ENCODE assay signal across 20 mouse cellular contexts in the genomic region with DNA sequence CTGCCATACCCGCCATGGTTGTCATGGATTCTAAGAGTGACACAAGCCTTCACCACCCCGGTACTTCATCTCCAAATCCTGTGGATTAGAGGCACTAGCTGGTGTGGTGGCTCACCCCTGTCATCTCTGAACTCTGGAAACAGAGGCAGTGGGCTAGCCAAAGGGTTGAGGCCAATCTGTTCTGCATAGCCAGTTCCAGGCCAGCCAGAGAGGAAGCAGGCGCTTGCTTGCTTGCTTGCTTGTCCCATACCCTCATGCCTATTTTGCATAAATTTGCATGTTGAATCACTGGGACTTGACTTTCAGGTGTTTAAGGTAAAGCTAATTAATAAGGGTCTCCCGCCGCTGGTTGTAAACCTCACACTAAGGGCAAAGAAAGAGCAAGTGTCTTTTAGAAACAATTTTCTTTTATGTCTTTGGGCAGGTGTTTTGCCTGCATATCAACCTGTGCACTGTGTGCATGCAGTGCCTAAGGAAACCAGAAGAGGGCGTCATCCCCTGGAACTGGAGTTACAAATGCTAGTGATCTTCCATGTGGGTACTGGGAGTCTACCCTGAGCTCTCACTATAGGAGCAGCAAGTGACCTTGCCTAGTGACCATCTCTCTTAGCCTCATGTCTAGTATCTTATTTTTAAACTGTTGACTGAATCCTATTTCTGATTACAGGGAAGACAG.
DNase-seq lines count a peak whose midpoint lies in the region; ATAC-seq and TF ChIP-seq lines count a peak whose summit lies in the region.
"Had no signal": no experiment of that assay in that cellular context is flagged by ENCODE, and none has a peak within 500 bp of the region (broad histone marks: within the 10 kb centered on the region; RNA-seq: fewer than 3 reads in every experiment).

No protein-coding gene starts in this region.

- no peak for TF ChIP-seq EP300 in ES-Bruce4 (IDR thresholded peaks at IDR 0.05; ENCODE audit: insufficient read depth, low read depth, low read length)

- no peaks in the 10 kb centered on the region for H3K9me3 ChIP-seq in hindbrain, embryonic 13.5 days
- no peaks in the 10 kb centered on the region for H3K9me3 ChIP-seq in hindbrain, embryonic 14.5 days (ENCODE audit: control insufficient read depth, low read length)
- no peaks in the 10 kb centered on the region for H3K9me3 ChIP-seq in liver, embryonic 12.5 days (replicated peaks)
- no peaks in the 10 kb centered on the region for H3K9me3 ChIP-seq in ES-Bruce4 (replicated peaks; ENCODE audit: control insufficient read depth, insufficient read depth, low read length, poor library complexity, severe bottlenecking)
- H3K9me3 ChIP-seq: embryonic facial prominence, embryonic 13.5 days; heart, embryonic 13.5 days; hindbrain, embryonic 10.5 days; midbrain, embryonic 10.5 days had no signal

- intact Hi-C loops in gastrocnemius, postnatal 36 days (cut with DNase I) = no loop called here

- H3K27ac ChIP-seq in hindbrain, embryonic 13.5 days = peak overlapping the region; percentile 67; the same call in 1 of the 2 replicates
- H3K27ac ChIP-seq in hindbrain, embryonic 14.5 days = no peak overlapping the region
- no peak overlapping the region for H3K27ac ChIP-seq in liver, adult 2 months (replicated peaks; ENCODE audit: insufficient read depth, low read depth, low read length)
- no peak overlapping the region for H3K27ac ChIP-seq in liver, embryonic 12.5 days
- peak overlapping the region; percentile 16 for H3K27ac ChIP-seq in ES-Bruce4 (ENCODE audit: insufficient read depth, low read length)
- H3K27ac ChIP-seq: embryonic facial prominence, embryonic 13.5 days; heart, embryonic 13.5 days; midbrain, embryonic 10.5 days had no signal

- no peak for DNase-seq in hindbrain, embryonic 14.5 days (ENCODE audit: low spot score)
- DNase-seq in liver, adult 2 months (ENCODE audit: extremely low read depth, low read depth, low spot score) = no peak
- DNase-seq in ZHBTc4 (ENCODE audit: low read depth, low spot score) = peak; percentile 85
- DNase-seq in gastrocnemius, postnatal 36 days = no peak
- DNase-seq: adrenal gland, postnatal 25 days; cerebellum, adult 9-10 months; kidney, adult 11 months; left cerebral cortex, postnatal 4 days; lung, postnatal 14 days; right cerebral cortex, postnatal 14 days; thymus, postnatal 36 days had no signal

- TF ChIP-seq CTCF in liver, adult 2 months (IDR thresholded peaks at IDR 0.05; ENCODE audit: low read depth, low read length) = peak; percentile 20; the same call in 1 of the 2 replicates
- peak; percentile 44 for TF ChIP-seq CTCF in ES-Bruce4 (IDR thresholded peaks at IDR 0.05; ENCODE audit: low read depth, low read length)

- H3K4me1 ChIP-seq in hindbrain, embryonic 13.5 days (replicated peaks) = peaks cover 18% of the 10 kb centered on the region
- peaks cover 9% of the 10 kb centered on the region for H3K4me1 ChIP-seq in hindbrain, embryonic 14.5 days (replicated peaks; ENCODE audit: control insufficient read depth, insufficient read depth, low read length)
- peaks cover 2% of the 10 kb centered on the region; the same call in 1 of the 2 replicates for H3K4me1 ChIP-seq in liver, adult 2 months (ENCODE audit: control insufficient read depth, insufficient read depth, low read length)
- no peaks in the 10 kb centered on the region for H3K4me1 ChIP-seq in liver, embryonic 12.5 days
- H3K4me1 ChIP-seq in ES-Bruce4 (ENCODE audit: control insufficient read depth, insufficient read depth, low read length) = peaks cover 26% of the 10 kb centered on the region

- H3K4me3 ChIP-seq in hindbrain, embryonic 13.5 days = no peak overlapping the region
- no peak overlapping the region for H3K4me3 ChIP-seq in hindbrain, embryonic 14.5 days (replicated peaks; ENCODE audit: low read length)
- no peak overlapping the region for H3K4me3 ChIP-seq in liver, adult 2 months (ENCODE audit: insufficient read depth, low read depth, low read length)
- H3K4me3 ChIP-seq in liver, embryonic 12.5 days = no peak overlapping the region
- no peak overlapping the region for H3K4me3 ChIP-seq in ES-Bruce4 (ENCODE audit: low read depth, low read length)
- H3K4me3 ChIP-seq: embryonic facial prominence, embryonic 13.5 days; heart, embryonic 13.5 days; hindbrain, embryonic 10.5 days; midbrain, embryonic 10.5 days had no signal

- no peak for ATAC-seq in hindbrain, embryonic 13.5 days (ENCODE audit: low FRiP score)
- ATAC-seq in hindbrain, embryonic 14.5 days (ENCODE audit: low FRiP score) = no peak
- ATAC-seq in liver, embryonic 12.5 days = no peak
- ATAC-seq in granulocyte monocyte progenitor cell, adult 5-6 weeks (replicated peaks; ENCODE audit: poor library complexity, severe bottlenecking) = no peak

- H3K4me2 ChIP-seq in hindbrain, embryonic 13.5 days = no peak overlapping the region
- H3K4me2 ChIP-seq in hindbrain, embryonic 14.5 days (replicated peaks) = no peak overlapping the region
- H3K4me2 ChIP-seq in liver, embryonic 12.5 days = no peak overlapping the region
- H3K4me2 ChIP-seq: embryonic facial prominence, embryonic 13.5 days; heart, embryonic 13.5 days; liver, embryonic 11.5 days had no signal

- no peak overlapping the region for H3K9ac ChIP-seq in hindbrain, embryonic 13.5 days
- no peak overlapping the region for H3K9ac ChIP-seq in hindbrain, embryonic 14.5 days
- H3K9ac ChIP-seq in liver, adult 2 months (ENCODE audit: low read depth, low read length) = no peak overlapping the region
- no peak overlapping the region for H3K9ac ChIP-seq in liver, embryonic 12.5 days
- no peak overlapping the region for H3K9ac ChIP-seq in ES-Bruce4 (ENCODE audit: low read depth, poor library complexity, severe bottlenecking)
- H3K9ac ChIP-seq: embryonic facial prominence, embryonic 13.5 days; heart, embryonic 13.5 days had no signal

- H3K27me3 ChIP-seq in hindbrain, embryonic 13.5 days = 0 out of 2 replicates have a peak, but pooled peaks cover 12% of the 10 kb centered on the region
- no peaks in the 10 kb centered on the region for H3K27me3 ChIP-seq in hindbrain, embryonic 14.5 days (ENCODE audit: control insufficient read depth, insufficient read depth, low read length)
- H3K27me3 ChIP-seq in liver, adult 2 months (ENCODE audit: control insufficient read depth, insufficient read depth, low read length) = no peaks in the 10 kb centered on the region
- no peaks in the 10 kb centered on the region for H3K27me3 ChIP-seq in liver, embryonic 12.5 days (replicated peaks)
- H3K27me3 ChIP-seq in ES-Bruce4 (ENCODE audit: control insufficient read depth, insufficient read depth, low read length, poor library complexity, severe bottlenecking) = no peaks in the 10 kb centered on the region
- H3K27me3 ChIP-seq: embryonic facial prominence, embryonic 13.5 days; heart, embryonic 13.5 days had no signal

- no peaks in the 10 kb centered on the region for H3K36me3 ChIP-seq in hindbrain, embryonic 13.5 days
- no peaks in the 10 kb centered on the region for H3K36me3 ChIP-seq in hindbrain, embryonic 14.5 days (replicated peaks; ENCODE audit: control insufficient read depth, insufficient read depth)
- H3K36me3 ChIP-seq in liver, adult 2 months (ENCODE audit: control insufficient read depth, insufficient read depth, low read length) = no peaks in the 10 kb centered on the region
- H3K36me3 ChIP-seq in liver, embryonic 12.5 days = no peaks in the 10 kb centered on the region
- H3K36me3 ChIP-seq in ES-Bruce4 (ENCODE audit: control insufficient read depth, insufficient read depth, low read length, poor library complexity, severe bottlenecking) = peaks cover 83% of the 10 kb centered on the region
- H3K36me3 ChIP-seq: embryonic facial prominence, embryonic 13.5 days; hindbrain, embryonic 10.5 days; midbrain, embryonic 10.5 days had no signal

- H3K79me2 ChIP-seq in liver, adult 2 months (ENCODE audit: control insufficient read depth, insufficient read depth, low read length) = no peaks in the 10 kb centered on the region

- WGBS in hindbrain, embryonic 13.5 days = 79% methylated on average over 6 of the region's 6 CpGs
- 72% methylated on average over 6 of the region's 6 CpGs for WGBS in hindbrain, embryonic 14.5 days
- WGBS in liver, adult 2 months = 75% methylated on average over 6 of the region's 6 CpGs
- 55% methylated on average over 6 of the region's 6 CpGs for WGBS in liver, embryonic 12.5 days (ENCODE audit: insufficient replicate concordance)

- TF ChIP-seq POLR2A in liver, adult 2 months (IDR thresholded peaks at IDR 0.05; ENCODE audit: extremely low read depth, insufficient read depth, low read length) = no peak
- no peak for TF ChIP-seq POLR2A in ES-Bruce4 (IDR thresholded peaks at IDR 0.05; ENCODE audit: insufficient read depth, low read length)

Comparison
In these comparisons a context has a peak if more than half of its experiments do, and no peak if none do; other contexts are left out.
1. H3K27ac ChIP-seq: peak in hindbrain, embryonic 13.5 days (single experiment) and ES-Bruce4 (single experiment); none in hindbrain, embryonic 14.5 days (single experiment), liver, adult 2 months (single experiment) and liver, embryonic 12.5 days (single experiment).